Mouse (Mus musculus) ES-E14 (cell line): ENCODE measurements around the gene Gna15. TPM values are rescaled to one million over a fixed set of nuclear protein-coding genes. Genes with fewer than 3 reads are reported as not detected.

Source experiments
- DNase-seq: peaks from one replicate; pipeline ENCODE4 v3.0.0-alpha.2; 2013; ENCODE audit warnings: low read depth, low spot score
- H3K27ac ChIP-seq: 2 replicates; pipeline ENCODE4 v1.5.1; 2012; ENCODE audit warnings: low read depth, mild to moderate bottlenecking, low read length, moderate library complexity, mixed read lengths; ENCODE audit not compliant: poor library complexity, insufficient read depth, severe bottlenecking
- H3K36me3 ChIP-seq: 2 replicates; pipeline ENCODE4 v1.6.1; 2012; ENCODE audit warnings: mild to moderate bottlenecking, low read length, moderate library complexity, mixed read lengths; ENCODE audit not compliant: control insufficient read depth, poor library complexity, insufficient read depth, severe bottlenecking
- H3K4me1 ChIP-seq, 2 experiments: fragments of 150-350 bp in 1 of 2; sonication (generic) in 1 of 2; 2 replicates each; pipeline ENCODE4 v1.6.1; 2012; ENCODE audit warnings: low read length in 2 of 2, mild to moderate bottlenecking in 1 of 2, mixed read lengths in 1 of 2; ENCODE audit not compliant: control insufficient read depth in 2 of 2, insufficient read depth in 2 of 2, poor library complexity in 1 of 2
- H3K4me3 ChIP-seq, 2 experiments: fragments of 150-350 bp in 1 of 2; sonication (generic) in 1 of 2; 2 replicates each; pipeline ENCODE4 v1.5.1; 2012; ENCODE audit warnings: low read length in 2 of 2, low read depth in 1 of 2, mild to moderate bottlenecking in 1 of 2, mixed read lengths in 1 of 2; ENCODE audit not compliant: insufficient read depth in 1 of 2, poor library complexity in 1 of 2, severe bottlenecking in 1 of 2
- H3K9ac ChIP-seq: 2 replicates; pipeline ENCODE4 v1.6.1; 2012; ENCODE audit warnings: low read depth, mild to moderate bottlenecking, low read length, mixed read lengths; ENCODE audit not compliant: poor library complexity, insufficient read depth, severe bottlenecking
- H3K9me3 ChIP-seq: fragments of 150-350 bp; sonication (generic); 2 replicates; pipeline ENCODE4 v1.6.1; 2012; ENCODE audit warnings: low read depth, mild to moderate bottlenecking, low read length; ENCODE audit not compliant: control insufficient read depth, insufficient read depth
- CHD2 ChIP-seq: IDR thresholded peaks from 2 replicates; pipeline ENCODE4 v1.6.1; 2014; ENCODE audit warnings: mild to moderate bottlenecking, low read depth, low read length, inconsistent platforms
- HCFC1 ChIP-seq: IDR thresholded peaks from 2 replicates; pipeline ENCODE4 v1.6.1; 2012; ENCODE audit warnings: low read length, inconsistent platforms, borderline replicate concordance; ENCODE audit not compliant: insufficient read depth
- MAFK ChIP-seq: IDR thresholded peaks from 2 replicates; pipeline ENCODE4 v1.6.1; 2014; ENCODE audit warnings: mild to moderate bottlenecking, low read depth, low read length, inconsistent platforms; ENCODE audit not compliant: insufficient read depth
- ZC3H11A ChIP-seq: IDR thresholded peaks from 2 replicates; pipeline ENCODE4 v1.6.1; 2012; ENCODE audit warnings: low read depth, mild to moderate bottlenecking, inconsistent platforms, low read length, borderline replicate concordance
- ZNF384 ChIP-seq: IDR thresholded peaks from 2 replicates; pipeline ENCODE4 v1.6.1; 2012; ENCODE audit warnings: low read depth, low read length, inconsistent platforms
- in situ Hi-C, 2 experiments: fragments of 600-800 bp; cut with MboI; formaldehyde crosslinking; loops; one replicate each; pipeline ENCODE4 v1.15.1; 2025; ENCODE audit warnings: low sequenced_read_pairs in 2 of 2, inconsistent platforms in 1 of 2; ENCODE audit not compliant: unreplicated experiment in 2 of 2
- total RNA-seq: library from RNA; depleted of rRNA; stranded (reverse); fragments of 300-350 nt; gene quantifications from 2 replicates; pipeline ENCODE4 v1.2.3, GENCODE M21; 2012

The Gna15 gene
- total RNA-seq, 1 experiment: 11.8 TPM

DNA sequence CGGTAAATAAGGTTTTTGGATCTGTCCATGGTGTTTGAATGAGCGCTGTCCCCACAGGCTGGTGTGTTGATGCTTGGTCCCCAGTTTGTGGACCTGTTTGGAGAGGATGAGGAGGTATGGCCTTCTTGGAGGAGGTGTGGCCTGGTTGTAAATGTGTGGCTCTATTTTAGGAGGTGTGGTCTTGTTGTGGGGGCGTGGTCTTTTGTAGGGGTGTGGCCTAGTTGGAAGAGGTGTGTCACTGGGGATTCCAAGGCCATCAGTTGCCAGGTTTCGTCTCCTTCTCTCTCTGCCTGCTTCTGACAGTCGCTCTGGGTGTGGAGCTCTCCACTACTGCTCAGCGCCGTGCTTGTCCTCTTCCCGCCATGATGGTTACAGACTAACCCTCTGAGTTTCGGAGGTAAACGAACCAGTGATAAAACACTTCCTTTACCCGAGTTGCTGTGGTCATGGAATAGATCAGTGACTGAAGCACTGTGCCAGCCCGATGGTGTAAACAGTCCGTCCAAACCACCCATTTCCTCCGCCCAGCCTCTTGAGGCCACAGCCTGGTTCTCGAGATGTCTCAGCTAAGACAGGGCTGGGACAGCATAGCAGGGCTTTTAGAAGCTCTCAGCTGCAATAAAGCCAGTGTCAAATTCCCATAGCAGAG lies 18.9 kb downstream of the Gna15 start:
- Histone ChIP-seq H3K9me3 (no peaks in the 10 kb centered on the region), H3K36me3 (peaks cover 5% of the 10 kb centered on the region; the same call in 1 of the 2 replicates), H3K27ac (no peak overlapping the region), H3K9ac (no peak overlapping the region), H3K4me1 (peaks cover 2 to 15% of the 10 kb centered on the region in 2 experiments; a peak in 1 of 4 replicates), H3K4me3 (no peak overlapping the region)
- in situ Hi-C loops: no loop called here
- no peak for TF ChIP-seq ZNF384
- no peak for TF ChIP-seq CHD2
- no peak for TF ChIP-seq HCFC1
- TF ChIP-seq ZC3H11A: no peak
- TF ChIP-seq MAFK: no peak
- DNase-seq: no peak

DNA sequence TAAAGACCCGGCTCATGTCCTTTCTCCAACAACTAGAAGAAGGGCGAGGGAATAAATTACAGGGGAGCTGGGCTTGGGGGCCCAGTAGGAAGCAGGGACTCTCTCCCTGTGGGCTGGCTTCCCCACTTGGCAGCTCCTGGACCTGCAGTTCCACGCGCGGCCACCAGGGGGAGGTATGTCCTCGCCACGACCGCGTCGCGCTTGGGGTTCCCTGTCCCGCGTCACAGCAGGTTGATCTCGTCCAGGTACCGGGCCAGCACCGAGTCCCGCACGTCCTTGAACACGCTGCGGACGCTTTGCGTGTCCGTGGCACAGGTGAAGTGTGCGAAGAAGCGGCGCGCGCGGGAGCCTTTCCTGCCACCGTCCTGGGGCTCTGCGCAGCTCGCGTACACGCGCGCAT lies 21.4 kb downstream of the Gna15 start:
- TF ChIP-seq CHD2 (no peak), ZNF384 (no peak), HCFC1 (no peak), ZC3H11A (peak; percentile 45; the same call in 1 of the 2 replicates)
- peak overlapping the region; percentile 45; the same call in 1 of the 2 replicates for H3K9ac ChIP-seq
- H3K36me3 ChIP-seq: peaks cover 5% of the 10 kb centered on the region; the same call in 1 of the 2 replicates
- no peaks in the 10 kb centered on the region for H3K9me3 ChIP-seq
- DNase-seq: no peak
- no peak overlapping the region for H3K27ac ChIP-seq
- H3K4me3 ChIP-seq: peak overlapping the region; percentile 43 to 63
- peaks cover 0 to 20% of the 10 kb centered on the region in 2 experiments; a peak in 2 of 4 replicates for H3K4me1 ChIP-seq
- in situ Hi-C loops: no loop called here

DNA sequence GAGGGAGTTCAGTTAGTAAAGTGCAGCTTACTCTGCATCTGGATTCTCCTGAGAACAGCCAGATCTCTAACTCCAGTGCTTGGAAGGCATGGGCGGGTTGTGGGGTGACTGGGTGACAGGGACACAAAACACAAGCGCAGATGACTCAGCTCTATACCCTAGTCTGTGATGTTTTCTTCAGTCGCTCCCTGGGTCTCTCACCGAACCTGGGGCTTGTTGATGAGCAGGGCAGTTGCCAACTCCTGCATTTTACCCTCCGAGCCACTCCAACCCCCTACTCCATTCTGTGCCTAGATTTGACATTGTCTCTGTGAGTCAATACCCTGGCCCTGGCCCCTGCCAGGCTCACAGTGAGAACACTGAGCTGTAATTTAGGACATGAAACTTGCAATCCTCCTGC lies 22.2 kb downstream of the Gna15 start:
- Histone ChIP-seq H3K9me3 (no peaks in the 10 kb centered on the region), H3K4me3 (no peak overlapping the region), H3K9ac (no peak overlapping the region), H3K27ac (no peak overlapping the region), H3K4me1 (peaks cover 0 to 20% of the 10 kb centered on the region in 2 experiments; a peak in 2 of 4 replicates), H3K36me3 (peaks cover 5% of the 10 kb centered on the region; the same call in 1 of the 2 replicates)
- DNase-seq: no peak
- in situ Hi-C loops: no loop called here
- TF ChIP-seq CHD2 (no peak), ZC3H11A (no peak), HCFC1 (no peak), ZNF384 (no peak), MAFK (no peak)

DNA sequence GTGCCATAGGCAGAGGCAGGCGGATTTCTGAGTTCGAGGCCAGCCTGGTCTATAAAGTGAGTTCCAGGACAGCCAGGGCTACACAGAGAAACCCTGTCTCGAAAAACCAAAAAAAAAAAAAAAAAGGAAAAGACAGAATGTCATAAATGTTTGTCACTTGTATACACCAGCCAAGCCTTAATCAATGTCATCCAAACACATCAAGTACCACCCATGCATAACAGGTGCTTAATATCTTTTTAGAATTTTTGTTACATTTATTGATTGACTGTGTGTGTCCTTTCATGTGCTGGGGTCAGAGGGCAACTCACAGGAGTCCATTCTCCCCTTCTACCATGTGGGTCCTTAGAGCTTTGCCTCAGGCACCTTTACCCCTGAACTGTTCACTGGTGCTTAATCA lies 24.0 kb downstream of the Gna15 start, which contains the start of gene S1pr4:
S1pr4 (minus strand) TSS at position 101 of the 400 bp plus-strand sequence.
- in situ Hi-C loops: no loop called here
- no peak for TF ChIP-seq MAFK
- TF ChIP-seq ZC3H11A: no peak
- no peak for TF ChIP-seq HCFC1
- TF ChIP-seq CHD2: no peak
- TF ChIP-seq ZNF384: no peak
- peaks cover 0 to 13% of the 10 kb centered on the region in 2 experiments; a peak in 2 of 4 replicates for H3K4me1 ChIP-seq
- peak within 1 kb of the TSS; percentile 29 for H3K9ac ChIP-seq
- H3K27ac ChIP-seq: no peak within 1 kb of the TSS
- no peak for DNase-seq
- no peaks in the 10 kb centered on the region for H3K9me3 ChIP-seq
- H3K4me3 ChIP-seq: peak within 1 kb of the TSS; percentile 18 to 48
- no peaks in the 10 kb centered on the region for H3K36me3 ChIP-seq
